Mouse (Mus musculus): ENCODE measurements around the gene Zfp827. TPM values are rescaled to one million over a fixed set of nuclear protein-coding genes. Genes with fewer than 3 reads are reported as not detected.

Gene Zfp827
- polyA plus RNA-seq (2017; shearing (Covaris generic)), result 6.9 TPM

GRCm38 (mm10) chr8:79027977-79028487 is at the start of gene Zfp827:
Gene Zfp827 (plus strand): TSS chr8:79028437.

Other genes starting within 250 kb of the Zfp827 start
- 174 TPM for gene Lsm6, start 207.3 kb upstream of the Zfp827 start, polyA plus RNA-seq (2017; shearing (Covaris generic))
- gene 1700011L22Rik, start 220.1 kb downstream of the Zfp827 start, polyA plus RNA-seq (2017; shearing (Covaris generic)), result not detected

Measured in activated CD4-positive, CD25-positive, alpha-beta regulatory T cell, adult 9 weeks (primary cell).